Mouse (Mus musculus) urinary bladder, postnatal 36 days (tissue): ENCODE results near the gene Fkrp.
A peak's percentile ranks its signal among the peaks of the same experiment; 100 is the strongest.

Experiments used
- DNase-seq, 2 experiments: peaks; one replicate each; pipeline ENCODE4 v3.0.0; 2022; ENCODE audit warnings: low spot score in 2 of 2, mixed read lengths in 1 of 2

Fkrp gene

DNA sequence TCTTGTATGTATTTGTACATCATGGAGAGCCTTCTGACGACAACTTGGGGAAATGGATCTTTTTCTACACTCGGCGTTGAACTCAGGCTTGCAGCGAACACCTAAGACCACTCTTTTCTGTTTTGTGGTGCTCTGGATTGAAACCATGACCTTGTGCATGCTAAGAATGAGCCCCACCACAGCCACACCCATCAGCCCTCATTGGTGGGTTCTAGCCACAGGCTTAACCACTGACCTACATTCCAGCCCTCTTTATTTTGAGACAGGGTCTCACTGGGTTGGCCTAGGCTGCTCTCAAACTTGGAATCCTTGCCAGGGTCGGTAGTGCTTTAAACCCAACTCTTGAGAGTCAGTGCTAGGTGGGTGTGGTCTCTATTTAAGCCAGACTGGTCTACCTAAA, 21.6 kb downstream of the Fkrp start:
- DNase-seq: no peak

DNA sequence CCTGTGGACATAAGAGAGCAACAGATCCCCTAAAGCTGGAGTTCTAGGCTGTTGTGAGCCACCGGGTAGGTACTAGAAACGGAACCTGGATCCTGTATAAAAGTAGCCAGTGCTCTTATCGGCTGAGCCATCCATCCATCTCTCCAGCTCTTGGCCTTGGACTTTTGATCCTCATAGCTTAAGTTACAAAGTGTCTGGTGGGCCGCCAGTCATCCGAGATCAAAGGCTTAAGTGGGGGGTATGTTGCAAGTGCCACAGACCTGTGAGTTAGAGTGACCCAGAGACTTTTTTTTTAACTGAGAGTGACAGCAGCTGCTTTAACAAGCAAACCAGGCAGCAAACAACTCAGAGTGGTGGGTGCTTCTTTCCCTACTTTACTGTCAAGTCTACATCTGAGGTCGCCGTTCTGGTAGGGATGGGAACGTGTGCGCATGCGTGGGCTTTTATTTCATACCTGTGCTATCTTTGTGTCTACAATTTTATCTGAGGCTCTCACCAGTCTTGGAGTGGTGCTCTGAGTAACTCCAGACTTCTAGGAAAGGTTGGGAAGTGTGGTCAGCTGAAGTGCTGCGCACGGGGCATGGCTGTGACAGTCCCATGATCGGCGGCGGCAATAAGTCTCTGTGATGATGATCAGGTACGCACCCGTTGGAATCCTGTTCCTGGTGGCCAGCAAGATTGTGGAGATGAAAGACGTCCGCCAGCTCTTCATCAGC, 23.4 kb downstream of the Fkrp start:
- no peak for DNase-seq

GRCm38 (mm10) chr7:16792316-16792715, 24.2 kb downstream of the Fkrp start:
- DNase-seq: peak in 1 of 2 experiments; percentile 59

DNA sequence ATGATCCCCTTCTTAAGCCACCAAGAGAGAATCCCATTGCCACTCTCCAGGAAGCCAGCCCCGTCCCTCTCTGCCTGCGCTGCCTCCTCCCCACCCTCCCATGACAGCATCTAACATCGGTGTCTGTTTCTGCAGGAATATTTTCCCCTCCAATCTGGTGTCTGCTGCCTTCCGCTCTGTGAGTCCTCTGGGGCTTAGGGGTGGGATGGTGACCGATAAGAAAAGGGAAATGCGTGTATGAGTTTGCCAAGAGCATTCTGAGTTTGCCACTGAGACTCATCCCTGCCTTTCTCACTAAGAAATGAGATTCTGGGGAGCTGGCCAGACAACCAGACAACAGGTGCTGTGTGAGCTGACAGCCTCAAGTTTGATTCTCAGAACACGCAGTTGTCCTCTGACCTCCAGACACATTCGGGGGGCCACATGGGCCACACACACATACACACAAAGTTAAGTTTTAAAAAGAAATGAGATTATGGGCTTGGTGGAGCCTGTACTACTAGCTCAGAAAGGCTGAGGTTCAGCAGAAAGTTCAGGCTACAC, 30.9 kb downstream of the Fkrp start:
- DNase-seq: no peak

GRCm38 (mm10) chr7:16784498-16784976, 32.0 kb downstream of the Fkrp start:
- DNase-seq: no peak

DNA sequence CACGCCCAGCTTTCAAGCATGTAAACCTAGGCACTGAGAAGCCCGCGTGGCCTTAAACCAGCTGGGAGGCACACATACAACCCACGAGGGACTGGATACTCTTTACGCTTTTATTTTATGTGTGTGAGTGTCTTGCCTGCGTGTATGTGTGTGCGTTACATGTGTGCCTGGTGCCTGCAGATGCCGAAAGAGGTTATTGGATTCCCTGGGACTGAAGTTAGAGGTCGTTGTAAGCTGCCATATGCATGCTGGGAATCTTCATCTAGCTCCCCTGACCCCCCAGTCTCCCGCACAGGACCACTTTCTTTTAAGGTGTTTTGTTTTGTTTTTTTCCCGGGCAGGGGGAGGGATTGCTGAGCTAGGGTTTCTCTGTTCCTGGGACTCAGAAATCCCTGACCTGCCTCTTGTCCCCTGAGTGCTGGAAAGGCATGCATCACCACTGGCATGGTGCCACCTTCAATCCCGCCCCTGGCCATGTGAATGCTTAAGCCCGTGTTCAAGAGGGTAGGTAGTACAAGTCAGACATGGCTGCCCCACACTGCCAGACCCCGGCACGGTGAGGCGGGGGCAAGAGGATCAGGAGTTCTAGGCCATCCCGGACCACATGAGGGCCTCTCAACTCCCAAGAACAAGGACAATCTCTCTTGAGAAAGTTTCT, 32.6 kb downstream of the Fkrp start:
- DNase-seq: peak in 1 of 2 experiments; percentile 70

GRCm38 (mm10) chr7:16783224-16783688, 33.3 kb downstream of the Fkrp start:
- DNase-seq: no peak

GRCm38 (mm10) chr7:16782555-16783125, 33.9 kb downstream of the Fkrp start:
- no peak for DNase-seq

DNA sequence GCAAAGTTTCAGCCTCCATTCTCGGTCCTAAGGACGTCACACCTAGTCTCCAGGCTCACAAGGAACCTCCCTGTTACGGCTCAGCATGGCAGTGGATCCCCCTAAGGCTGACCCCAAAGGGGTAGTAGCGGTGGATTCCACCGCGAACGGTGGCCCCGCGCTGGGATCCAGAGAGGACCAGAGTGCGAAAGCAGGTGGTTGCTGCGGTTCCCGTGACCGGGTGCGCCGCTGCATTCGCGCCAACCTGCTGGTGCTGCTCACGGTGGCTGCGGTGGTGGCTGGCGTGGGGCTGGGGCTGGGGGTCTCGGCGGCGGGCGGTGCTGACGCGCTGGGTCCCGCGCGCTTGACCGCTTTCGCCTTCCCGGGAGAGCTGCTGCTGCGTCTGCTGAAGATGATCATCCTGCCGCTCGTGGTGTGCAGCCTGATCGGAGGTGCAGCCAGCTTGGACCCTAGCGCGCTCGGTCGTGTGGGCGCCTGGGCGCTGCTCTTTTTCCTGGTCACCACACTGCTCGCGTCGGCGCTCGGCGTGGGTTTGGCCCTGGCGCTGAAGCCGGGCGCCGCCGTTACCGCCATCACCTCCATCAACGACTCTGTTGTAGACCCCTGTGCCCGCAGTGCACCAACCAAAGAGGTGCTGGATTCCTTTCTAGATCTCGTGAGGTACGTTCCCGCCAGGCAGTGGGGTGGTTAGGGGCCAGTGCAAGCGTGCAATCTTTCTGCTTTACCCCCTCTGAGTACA, 34.5 kb downstream of the Fkrp start:
- no peak for DNase-seq

DNA sequence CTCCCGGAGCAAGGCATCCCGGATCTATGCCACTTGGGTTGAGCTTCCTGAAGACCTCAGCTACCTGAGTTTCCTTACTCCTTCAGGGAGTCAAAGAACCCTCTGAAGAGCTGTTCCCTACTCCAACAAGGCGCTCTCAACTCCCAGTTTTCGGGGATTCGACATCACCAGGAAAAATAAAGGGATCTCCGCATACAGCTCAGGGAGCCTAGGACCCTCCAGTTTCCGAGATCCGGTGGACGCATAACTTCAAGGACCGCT, 35.0 kb downstream of the Fkrp start:
- no peak for DNase-seq

DNA sequence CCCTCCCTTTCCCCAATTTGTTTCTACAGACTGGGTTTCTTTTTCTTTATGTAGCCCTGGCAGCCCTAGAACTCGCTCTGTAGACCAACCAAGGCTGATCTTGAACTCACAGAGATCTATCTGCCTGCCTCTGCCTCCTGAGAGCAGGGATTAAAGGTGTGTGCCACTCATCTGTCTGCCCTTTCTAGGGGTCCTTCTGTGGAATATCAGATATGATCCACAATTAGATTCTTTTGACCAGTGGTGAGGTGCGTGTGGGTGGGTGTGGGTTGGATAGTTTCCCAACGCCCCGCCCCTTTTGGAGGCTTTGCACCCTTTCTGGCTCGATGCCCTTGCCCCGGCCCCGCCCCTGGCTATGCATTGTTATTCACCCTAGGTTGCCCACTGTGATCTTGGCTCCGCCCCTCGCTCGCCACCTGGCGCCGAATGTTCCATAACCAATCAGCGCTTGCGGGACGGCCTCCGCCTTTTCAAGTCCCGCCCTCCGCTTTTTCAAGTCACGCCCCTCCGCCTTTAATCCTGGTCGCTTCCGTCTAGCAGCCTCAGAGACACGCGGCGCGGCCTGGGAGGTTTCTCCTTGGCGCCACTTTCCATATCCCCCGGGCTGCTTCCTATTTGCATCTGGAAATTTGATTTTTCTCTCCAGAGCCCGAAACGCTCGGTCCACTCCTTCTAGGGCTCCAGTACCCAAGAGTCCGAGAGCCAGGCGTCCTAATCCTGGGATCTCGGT, 35.5 kb downstream of the Fkrp start, which contains the start of gene Slc1a5:
Gene Slc1a5 (plus strand): TSS at position 516 of the 730 bp plus-strand sequence.
- DNase-seq: peak; percentile 91 to 95

GRCm38 (mm10) chr7:16780076-16780475, 36.5 kb downstream of the Fkrp start:
- peak in 1 of 2 experiments; percentile 80 for DNase-seq

DNA sequence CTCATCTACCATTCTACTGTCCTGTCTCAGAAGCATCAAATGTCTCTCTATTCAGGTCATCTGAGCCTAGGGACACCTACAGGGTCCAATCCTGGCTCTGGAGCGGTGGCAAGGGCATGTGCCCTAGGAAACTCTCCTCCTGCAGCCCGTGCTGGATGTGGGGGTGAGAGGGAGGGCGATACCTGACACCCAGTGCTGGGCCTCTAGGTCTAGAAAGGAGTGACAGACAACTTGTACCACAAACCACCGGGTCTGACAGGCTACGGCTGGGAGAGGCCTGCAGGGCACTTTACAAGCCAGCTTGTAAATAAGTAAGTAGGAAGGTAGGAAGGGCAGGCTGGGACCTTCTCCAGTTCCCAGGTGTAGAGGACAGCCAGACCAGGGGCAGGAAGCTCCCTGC, 40.6 kb downstream of the Fkrp start:
- no peak for DNase-seq

DNA sequence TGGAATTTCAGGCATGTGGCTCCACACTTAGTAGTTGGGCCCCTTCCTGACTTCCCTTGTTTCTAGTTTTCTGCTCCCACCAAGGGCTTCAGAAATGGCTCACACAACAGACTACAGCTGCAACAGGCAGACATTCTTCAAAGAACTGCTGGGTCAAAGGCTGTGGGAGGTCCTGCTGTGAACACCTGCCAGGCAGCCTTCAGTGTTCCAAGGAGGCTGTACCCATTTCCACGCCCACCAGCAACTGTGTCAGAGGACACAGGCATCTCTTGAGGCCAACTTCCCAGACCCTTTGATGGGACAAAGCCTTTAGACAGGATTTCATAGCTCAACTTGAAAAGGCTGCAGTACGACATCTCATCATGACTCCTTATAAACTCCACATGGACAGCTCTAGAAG, 50.1 kb downstream of the Fkrp start:
- peak in 1 of 2 experiments; percentile 36 for DNase-seq

- DNase-seq: peak in 1 of 2 experiments; percentile 62
These were observed 52.9 kb downstream of the Fkrp start for GRCm38 (mm10) chr7:16763463-16764218.

GRCm38 (mm10) chr7:16761630-16762029, 54.9 kb downstream of the Fkrp start:
- peak in 1 of 2 experiments; percentile 34 for DNase-seq

DNA sequence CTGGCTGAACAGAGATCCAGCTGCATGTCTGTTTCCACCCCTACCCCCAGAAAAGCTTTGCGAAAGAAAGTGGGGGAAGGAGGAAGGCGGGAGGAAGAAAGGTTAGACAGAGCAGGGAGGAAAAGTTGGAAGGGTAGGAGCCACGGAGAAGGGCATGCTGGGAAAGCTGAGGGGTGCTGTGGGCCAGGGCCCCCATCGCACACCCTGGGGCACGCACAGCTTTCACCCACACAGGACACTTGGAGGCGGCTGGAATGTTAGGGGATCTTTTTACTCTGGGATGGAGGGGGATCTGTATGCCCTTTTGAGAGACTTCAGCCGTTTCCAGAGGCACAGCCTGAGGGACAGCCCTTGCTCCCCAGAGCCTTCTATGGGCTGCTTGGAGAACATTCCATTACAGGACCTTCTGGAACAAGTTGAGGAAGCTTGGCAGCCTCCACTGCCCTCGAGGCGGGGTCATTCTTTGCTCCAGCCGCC, 55.5 kb downstream of the Fkrp start:
- DNase-seq: peak in 1 of 2 experiments; percentile 85

GRCm38 (mm10) chr7:16760292-16760691, 56.2 kb downstream of the Fkrp start:
- peak in 1 of 2 experiments; percentile 57 for DNase-seq
